Mouse (Mus musculus): ENCODE results near the gene Sall4.

The Sall4 gene

GRCm38 (mm10) chr2:168742649-168743048 is 25.1 kb downstream of the Sall4 start:
- WGBS, result 19% methylated on average over 7 of the region's 7 CpGs

DNA sequence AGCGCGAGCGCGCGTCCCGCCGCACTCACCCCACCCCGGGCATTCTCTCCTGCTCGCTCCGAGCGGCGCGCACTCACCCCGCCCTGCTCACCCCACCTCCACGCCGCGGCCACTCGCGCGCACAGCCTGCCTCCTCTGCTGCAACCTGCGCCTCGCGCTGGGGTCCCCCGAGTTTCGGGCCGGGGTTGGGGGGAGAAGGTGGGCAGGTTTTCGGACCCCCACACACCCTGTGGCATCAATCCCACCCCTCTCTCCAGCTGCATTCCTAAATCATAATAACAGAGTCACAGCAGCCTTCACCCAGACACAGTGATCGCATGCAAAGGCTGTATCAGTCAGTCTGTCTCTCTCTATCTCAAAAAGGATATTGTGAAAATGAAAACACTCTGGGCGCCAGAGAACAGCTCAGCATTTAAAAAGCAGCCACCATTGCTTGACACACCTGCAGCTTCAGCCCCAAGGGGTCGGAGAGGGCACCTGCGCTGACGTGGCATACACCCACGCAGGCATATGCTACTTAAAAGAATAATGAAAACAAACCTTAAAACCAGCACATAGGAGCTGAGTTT is 25.6 kb downstream of the Sall4 start, which contains the start of gene Atp9a:
Gene Atp9a, minus strand, starts transcription at position 351 of the 569 bp plus-strand sequence.
- WGBS, result 5% methylated on average over 33 of the region's 33 CpGs

DNA sequence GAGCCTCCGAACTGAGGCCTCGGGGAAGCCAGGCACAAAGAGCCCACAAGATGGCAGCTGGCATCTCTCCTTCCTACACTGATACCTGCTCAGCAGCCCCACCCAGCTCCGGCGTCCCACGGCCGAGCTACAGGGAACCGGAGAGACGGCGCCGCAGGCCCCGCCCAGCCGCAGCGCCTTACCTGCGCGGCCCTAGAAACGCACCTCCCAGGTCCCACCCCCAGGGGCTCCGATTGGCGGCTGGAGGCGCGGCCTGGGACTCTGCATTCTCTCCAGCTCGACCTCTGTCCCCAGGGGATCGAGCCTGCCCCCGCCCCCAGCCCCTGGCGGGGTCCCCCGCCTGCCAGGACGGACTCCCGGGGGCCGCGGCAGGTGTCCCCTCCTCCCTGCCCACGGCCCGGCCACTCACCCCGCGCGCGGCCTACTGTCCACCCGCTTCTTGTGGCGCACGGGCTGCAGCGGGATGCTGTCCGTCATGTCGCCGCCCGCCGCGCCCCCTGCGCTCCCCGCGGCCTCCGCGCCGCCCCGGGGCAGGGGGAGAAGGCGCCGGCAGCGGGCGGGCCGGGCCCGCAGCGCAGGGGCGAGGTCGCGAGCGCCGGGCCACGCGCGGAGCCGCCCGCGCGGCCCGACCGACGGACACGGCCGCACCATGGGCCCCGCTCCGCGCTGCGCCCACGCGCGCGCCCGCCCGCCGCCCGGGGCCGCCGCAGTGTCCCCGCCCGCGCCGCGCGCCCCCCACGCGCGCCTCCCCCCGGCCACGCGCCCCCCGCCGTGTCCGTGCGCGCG is 26.3 kb downstream of the Sall4 start:
- whole genome bisulfite sequencing, result 5% methylated on average over 89 of the region's 108 CpGs

DNA sequence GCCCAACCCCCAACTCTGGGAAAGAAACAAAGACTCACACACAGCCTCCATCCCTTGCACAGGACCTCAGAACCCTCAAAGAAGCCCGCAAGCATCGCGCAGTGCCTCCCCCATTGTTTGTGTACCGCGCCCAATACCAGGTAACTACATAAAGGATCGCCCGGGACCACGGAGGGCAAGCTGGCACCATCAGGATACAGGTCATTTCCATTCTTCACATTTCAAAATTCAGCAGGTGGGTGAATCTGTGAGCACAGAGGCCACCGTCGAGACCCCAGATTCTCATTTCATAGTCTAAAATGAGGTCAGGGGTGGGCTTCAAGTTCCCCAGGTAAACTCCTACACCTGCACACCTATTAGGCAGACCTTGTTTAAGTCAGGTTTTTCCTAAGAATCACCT is 27.2 kb downstream of the Sall4 start:
- 78% methylated on average over 10 of the region's 10 CpGs for WGBS

- 91% methylated on average over 1 of the region's 1 CpGs for WGBS
These were observed 28.9 kb downstream of the Sall4 start for GRCm38 (mm10) chr2:168738854-168739253.

GRCm38 (mm10) chr2:168737878-168738277 is 29.9 kb downstream of the Sall4 start:
- 88% methylated on average over 10 of the region's 10 CpGs for WGBS

DNA sequence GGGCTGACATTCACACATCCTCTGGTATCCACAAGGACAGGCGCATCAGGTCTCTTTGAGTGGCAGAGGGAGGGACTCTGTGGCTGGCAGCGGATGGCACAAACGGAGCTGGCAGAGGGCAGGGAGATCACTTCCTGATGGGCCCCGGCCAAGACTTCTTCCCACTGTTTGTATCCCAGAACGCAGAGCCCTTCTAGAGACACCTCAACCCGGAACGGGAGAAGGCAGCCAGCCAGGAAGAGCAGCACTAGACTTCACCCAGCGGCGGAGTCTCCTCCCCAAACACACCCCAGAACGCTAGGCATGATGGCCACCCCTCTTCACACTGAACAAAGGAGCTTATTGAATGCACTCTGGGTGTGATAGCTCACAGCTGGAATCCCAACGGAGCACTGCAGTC is 33.7 kb downstream of the Sall4 start:
- WGBS, result 35% methylated on average over 11 of the region's 11 CpGs

- 78% methylated on average over 8 of the region's 8 CpGs for WGBS
These were observed 36.5 kb downstream of the Sall4 start for GRCm38 (mm10) chr2:168731258-168731657.

DNA sequence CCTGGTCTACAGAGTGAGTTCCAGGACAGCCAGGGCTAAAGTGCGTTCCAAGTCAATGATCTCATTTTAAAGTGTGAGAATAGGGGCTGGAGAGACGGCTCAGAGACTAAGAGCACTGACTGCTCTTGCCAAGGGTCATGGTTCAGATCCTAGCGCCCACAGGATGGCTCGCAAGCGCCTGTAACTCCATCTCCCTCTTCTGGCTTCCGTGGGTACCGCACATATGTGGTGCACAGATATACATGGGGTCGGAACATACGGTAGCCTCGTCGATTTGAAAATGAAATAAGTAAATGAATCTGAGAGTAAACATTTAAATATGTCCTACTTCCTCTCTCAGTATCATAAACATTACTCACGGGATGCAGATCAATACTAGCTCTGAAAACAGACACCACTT is 38.0 kb downstream of the Sall4 start:
- WGBS, result 85% methylated on average over 12 of the region's 12 CpGs

- WGBS, result 51% methylated on average over 12 of the region's 12 CpGs
These were observed 39.7 kb downstream of the Sall4 start for GRCm38 (mm10) chr2:168728045-168728444.

DNA sequence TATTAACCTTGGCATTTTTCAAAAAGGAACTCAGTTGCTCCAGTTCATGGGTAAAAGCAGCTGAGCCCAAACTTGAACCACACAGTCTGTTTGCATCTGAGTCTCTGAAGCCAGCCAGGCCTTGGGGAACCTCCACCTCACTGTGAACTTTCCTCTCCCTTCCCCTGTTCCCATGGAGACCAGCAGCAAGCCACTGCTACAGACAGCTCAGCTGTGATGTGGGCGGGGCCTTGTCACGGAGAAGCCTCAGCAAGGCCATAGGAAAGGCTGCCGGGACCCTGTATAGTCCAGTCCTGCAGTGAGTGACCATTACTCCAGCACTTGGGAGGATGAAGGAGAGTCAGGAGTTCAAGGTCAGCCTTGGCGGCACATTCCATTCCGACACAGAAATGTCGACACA is 41.7 kb downstream of the Sall4 start:
- 48% methylated on average over 6 of the region's 6 CpGs for WGBS

DNA sequence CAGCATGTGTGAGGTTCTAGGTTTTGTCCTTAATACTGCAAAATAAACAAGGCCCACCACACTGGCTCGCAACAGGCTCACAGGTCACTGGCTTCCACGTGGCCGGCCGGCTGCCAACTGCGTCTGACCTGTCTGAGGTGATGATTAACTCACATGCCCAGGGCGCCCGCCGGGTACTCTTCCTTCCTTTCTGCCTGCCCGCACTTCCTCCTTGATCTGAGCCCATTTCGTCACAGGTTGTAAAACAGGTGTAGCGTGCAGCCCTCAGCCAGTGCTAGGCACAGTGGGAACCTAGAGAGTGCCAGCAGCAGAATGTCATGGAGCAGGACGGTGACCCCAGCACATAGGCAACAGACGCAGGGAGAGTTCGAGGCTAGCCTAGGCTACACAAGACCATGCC is 46.4 kb downstream of the Sall4 start:
- WGBS, result 87% methylated on average over 14 of the region's 14 CpGs

DNA sequence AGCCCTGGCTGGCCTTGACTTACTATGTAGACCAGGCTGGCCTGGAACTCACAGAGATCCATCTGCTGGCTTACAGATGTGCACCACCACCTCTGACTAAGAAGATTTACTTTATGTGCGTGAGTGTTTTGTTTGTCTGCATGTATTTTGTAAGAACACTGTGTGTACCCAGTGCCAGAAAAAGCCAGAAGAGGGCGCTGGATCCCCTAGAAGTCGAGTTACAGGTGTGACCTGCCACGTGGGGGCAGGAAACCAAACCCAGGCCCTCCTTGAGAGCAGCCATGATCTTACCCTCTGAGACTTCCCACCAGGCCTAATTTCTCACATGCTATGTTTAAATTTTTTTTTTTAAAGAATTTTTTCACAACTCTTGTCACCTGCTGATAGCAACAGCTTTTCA is 48.0 kb downstream of the Sall4 start:
- WGBS, result 62% methylated on average over 4 of the region's 4 CpGs

DNA sequence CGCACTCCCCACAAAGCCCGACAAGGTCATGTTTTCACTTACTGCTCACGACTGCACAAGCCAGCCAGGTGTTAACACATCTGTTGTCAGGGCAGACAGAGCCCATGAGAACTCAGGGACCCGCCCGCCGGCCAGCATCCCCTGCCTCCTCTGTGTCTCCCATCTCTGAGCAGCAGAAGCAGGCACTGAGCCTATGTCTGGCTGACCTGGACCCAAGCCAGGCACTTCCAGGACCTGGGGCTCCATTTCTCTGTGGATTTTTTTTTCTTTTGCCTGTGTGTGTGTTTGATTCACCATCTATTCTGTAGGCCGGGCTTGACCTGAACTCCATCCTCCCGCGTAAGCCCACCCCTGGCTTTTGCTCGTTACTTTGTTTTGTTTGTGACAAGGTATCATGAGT is 49.0 kb downstream of the Sall4 start:
- 60% methylated on average over 10 of the region's 10 CpGs for WGBS

- WGBS, result 52% methylated on average over 2 of the region's 2 CpGs
These were observed 49.5 kb downstream of the Sall4 start for GRCm38 (mm10) chr2:168718267-168718666.

DNA sequence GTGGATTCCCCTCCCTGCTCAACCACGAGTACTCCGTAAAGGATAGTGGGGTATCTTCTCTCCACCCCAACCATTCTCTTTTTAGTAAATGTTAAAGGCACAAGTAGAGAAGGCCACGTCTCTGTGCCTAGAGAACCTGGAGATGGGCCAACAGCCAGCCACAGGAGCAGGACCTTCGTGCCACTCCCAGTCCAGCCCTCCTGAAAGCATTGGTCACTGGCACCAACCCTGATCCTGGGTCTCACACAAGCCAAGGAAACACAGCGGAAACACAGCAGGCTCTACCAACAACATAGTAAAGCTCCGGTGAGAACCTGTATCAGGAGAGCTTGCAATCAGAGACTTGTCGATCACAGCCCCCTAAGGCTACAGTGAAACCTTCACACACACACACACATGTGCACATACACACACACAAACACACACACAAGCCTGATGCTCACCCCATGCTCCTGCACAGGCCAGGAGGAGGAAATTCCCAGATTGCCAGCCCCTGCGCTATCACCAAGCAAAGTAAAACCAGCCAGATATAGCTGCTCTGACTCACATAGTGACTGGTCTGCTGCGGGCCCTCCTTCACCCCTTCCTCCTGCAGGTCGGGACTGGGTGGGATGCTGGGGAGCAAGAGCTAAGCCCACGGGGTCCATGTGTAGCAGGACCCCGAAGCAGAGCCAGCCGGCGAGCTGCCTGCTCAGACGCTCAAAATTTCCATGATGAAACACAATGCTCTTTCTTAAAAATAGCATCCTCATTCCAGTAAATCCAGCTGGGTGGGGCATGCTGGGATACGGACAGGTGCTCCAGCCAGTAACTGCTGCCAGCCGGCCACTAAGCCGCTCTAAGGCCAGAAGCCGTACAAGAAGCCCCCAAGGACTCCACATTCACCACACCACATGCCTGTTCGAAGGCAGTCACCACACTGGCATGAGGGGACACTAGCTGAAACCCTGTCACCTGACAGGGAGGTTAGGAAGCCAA is 55.3 kb downstream of the Sall4 start:
- 44% methylated on average over 20 of the region's 20 CpGs for WGBS

GRCm38 (mm10) chr2:168710979-168711378 is 56.8 kb downstream of the Sall4 start:
- 71% methylated on average over 3 of the region's 3 CpGs for WGBS

- WGBS, result 69% methylated on average over 9 of the region's 9 CpGs
These were observed 60.0 kb downstream of the Sall4 start for GRCm38 (mm10) chr2:168707766-168708165.

GRCm38 (mm10) chr2:168702266-168702665 is 65.5 kb downstream of the Sall4 start:
- WGBS, result 26% methylated on average over 13 of the region's 13 CpGs

All from cerebral cortex, adult 2 months (tissue).